Mouse (Mus musculus): ENCODE results near the gene Ccdc28a. TPM values are rescaled to one million over a fixed set of nuclear protein-coding genes. Genes with fewer than 3 reads are reported as not detected.

Ccdc28a gene
- total and polyA plus RNA-seq, 3 experiments: 5.0 to 16.4 TPM; not detected in 1

DNA sequence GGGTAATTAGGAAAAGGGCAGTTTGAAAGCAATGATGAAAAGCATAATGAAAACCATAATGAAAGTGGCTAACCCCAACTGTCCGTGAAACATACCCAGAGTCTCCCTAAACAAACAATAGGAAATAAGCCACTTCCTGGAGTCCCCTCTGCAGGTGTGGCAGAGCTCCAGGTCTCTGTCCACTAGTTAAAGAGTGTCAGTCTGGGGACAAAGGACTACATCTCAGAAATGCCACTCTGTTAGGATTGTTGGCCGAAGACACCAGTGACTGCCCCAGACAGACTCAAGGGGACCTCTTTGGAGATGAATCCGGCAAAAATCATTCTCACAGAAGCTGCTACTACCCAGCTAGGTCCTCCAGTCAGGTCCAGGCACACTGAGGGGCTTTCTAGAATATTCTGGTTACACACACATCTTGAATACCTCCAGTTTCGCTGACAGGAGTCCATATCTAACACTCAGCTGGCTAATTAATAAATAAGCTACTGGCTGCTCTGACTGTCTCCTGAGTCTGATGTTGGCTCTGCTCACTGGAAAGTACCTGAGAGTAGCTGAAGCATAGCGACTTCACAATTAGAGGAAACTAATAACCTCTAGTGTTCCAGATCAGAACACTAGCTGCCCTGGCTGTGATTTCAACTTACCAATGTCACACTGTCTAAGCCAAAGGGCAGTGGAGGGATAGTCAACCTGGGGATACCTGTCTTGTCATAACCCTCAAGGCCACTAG is 36.3 kb downstream of the Ccdc28a start:
- Histone ChIP-seq H3K36me3 (ENCODE audit: control insufficient read depth in 1 of 2, insufficient read depth in 2 of 2, low read length in 2 of 2) (no peaks in the 10 kb centered on the region), H3K9ac (ENCODE audit: control insufficient read depth, low read depth, low read length, poor library complexity, severe bottlenecking) (no peak overlapping the region), H3K27me3 (ENCODE audit: control insufficient read depth in 1 of 2, insufficient read depth in 2 of 2, low read length in 2 of 2) (no peaks in the 10 kb centered on the region), H3K4me1 (ENCODE audit: control insufficient read depth in 1 of 2, insufficient read depth in 2 of 2, low read length in 2 of 2) (no peaks in the 10 kb centered on the region), H3K4me3 (ENCODE audit: control insufficient read depth in 1 of 2, insufficient read depth in 1 of 2, low read depth in 2 of 2, low read length in 2 of 2) (no peak overlapping the region), H3K9me3 (replicated peaks; ENCODE audit: insufficient read depth, low read length) (no peaks in the 10 kb centered on the region), H3K79me2 (ENCODE audit: control insufficient read depth, insufficient read depth, low read length, poor library complexity) (no peaks in the 10 kb centered on the region), H3K27ac (ENCODE audit: control insufficient read depth, low read depth, low read length) (no peak overlapping the region)
- TF ChIP-seq ETS1 (IDR thresholded peaks at IDR 0.05; ENCODE audit: low read depth, low read length) (no peak), ZMIZ1 (IDR thresholded peaks at IDR 0.05; ENCODE audit: low read depth, low read length) (no peak), RAD21 (IDR thresholded peaks at IDR 0.05; ENCODE audit: low read depth, low read length) (no peak), ZKSCAN1 (IDR thresholded peaks at IDR 0.05; ENCODE audit: low read depth, low read length) (no peak), TCF12 (IDR thresholded peaks at IDR 0.05; ENCODE audit: low read depth, low read length) (no peak), USF2 (IDR thresholded peaks at IDR 0.05; ENCODE audit: borderline replicate concordance in 1 of 2, insufficient read depth in 1 of 2, low read depth in 1 of 2, low read length in 2 of 2) (no peak), ELF1 (IDR thresholded peaks at IDR 0.05; ENCODE audit: low read depth, low read length) (no peak), RCOR1 (IDR thresholded peaks at IDR 0.05; ENCODE audit: low read depth, low read length) (no peak)
- DNase-seq (ENCODE audit: low read depth, low spot score): no peak

DNA sequence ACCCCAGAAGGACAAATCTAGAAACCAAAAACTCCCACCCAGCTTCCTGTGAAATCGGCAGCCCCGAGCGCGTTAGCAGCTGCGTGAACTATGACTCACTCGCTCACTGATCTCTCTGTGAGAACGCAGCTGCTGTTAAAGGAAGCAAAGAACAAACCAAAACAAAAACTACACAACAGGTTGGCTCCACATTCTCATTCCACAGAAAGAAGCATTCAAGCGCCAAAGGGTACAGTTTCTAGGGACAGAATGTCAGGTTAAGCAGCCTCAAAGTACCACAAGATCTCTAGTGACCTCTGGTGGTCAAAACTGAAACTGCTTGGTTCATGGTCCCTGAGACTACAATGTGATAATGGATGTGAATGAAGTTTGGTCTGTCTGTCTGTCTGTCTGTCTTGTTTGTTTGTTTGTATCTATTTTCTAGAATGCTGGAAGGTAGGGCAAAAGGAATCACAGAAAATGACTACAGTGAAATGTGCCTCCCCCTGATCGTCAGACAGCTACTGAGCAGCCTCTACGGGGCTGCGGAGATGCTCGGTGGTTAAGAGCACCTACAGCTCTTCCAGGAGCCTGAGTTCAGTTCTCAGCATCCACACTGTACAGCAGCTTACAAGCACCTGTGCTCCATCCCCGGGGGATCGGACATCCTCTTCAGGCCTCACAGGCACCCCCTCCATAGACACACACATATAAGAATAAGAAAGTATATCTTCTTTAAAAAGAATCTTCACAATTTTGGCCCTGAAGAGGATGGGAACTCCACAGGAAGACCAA is 37.4 kb downstream of the Ccdc28a start:
- no peaks in the 10 kb centered on the region for H3K36me3 ChIP-seq (ENCODE audit: control insufficient read depth in 1 of 2, insufficient read depth in 2 of 2, low read length in 2 of 2)
- peak overlapping the region; percentile 31 for H3K9ac ChIP-seq (ENCODE audit: control insufficient read depth, low read depth, low read length, poor library complexity, severe bottlenecking)
- H3K4me3 ChIP-seq (ENCODE audit: control insufficient read depth in 1 of 2, insufficient read depth in 1 of 2, low read depth in 2 of 2, low read length in 2 of 2): peak overlapping the region; percentile 41 to 65

More for the DNA sequence above, 37.4 kb downstream of the Ccdc28a start:
- Histone ChIP-seq H3K27me3 (ENCODE audit: control insufficient read depth in 1 of 2, insufficient read depth in 2 of 2, low read length in 2 of 2) (no peaks in the 10 kb centered on the region), H3K79me2 (ENCODE audit: control insufficient read depth, insufficient read depth, low read length, poor library complexity) (no peaks in the 10 kb centered on the region), H3K4me1 (ENCODE audit: control insufficient read depth in 1 of 2, insufficient read depth in 2 of 2, low read length in 2 of 2) (no peaks in the 10 kb centered on the region), H3K9me3 (replicated peaks; ENCODE audit: insufficient read depth, low read length) (no peaks in the 10 kb centered on the region), H3K27ac (ENCODE audit: control insufficient read depth, low read depth, low read length) (no peak overlapping the region)
- DNase-seq (ENCODE audit: low read depth, low spot score): peak; percentile 82
- TF ChIP-seq CTCF (IDR thresholded peaks at IDR 0.05 in 2 of 3, conservative IDR thresholded peaks at IDR 0.05 in 1 of 3; ENCODE audit: control insufficient read depth in 1 of 3, insufficient read depth in 1 of 3, low read depth in 2 of 3, low read length in 3 of 3, poor library complexity in 1 of 3, severe bottlenecking in 1 of 3): peak; percentile 43 to 84 (median 84); a peak in 5 of 6 replicates
- peak; percentile 95 for TF ChIP-seq SMC3 (IDR thresholded peaks at IDR 0.05; ENCODE audit: low read depth, low read length)
- TF ChIP-seq SIN3A (IDR thresholded peaks at IDR 0.05; ENCODE audit: low read length): peak; percentile 35; the same call in 1 of the 2 replicates
- peak; percentile 93 for TF ChIP-seq ZC3H11A (IDR thresholded peaks at IDR 0.05; ENCODE audit: low read depth, low read length)
- TF ChIP-seq RAD21 (IDR thresholded peaks at IDR 0.05; ENCODE audit: low read depth, low read length): peak; percentile 88
- no peak for TF ChIP-seq CHD2 (IDR thresholded peaks at IDR 0.05; ENCODE audit: low read length)
- no peak for TF ChIP-seq MAZ (IDR thresholded peaks at IDR 0.05; ENCODE audit: low read depth, low read length)
- TF ChIP-seq TBP (IDR thresholded peaks at IDR 0.05; ENCODE audit: low read depth, low read length): no peak
- TF ChIP-seq E2F4 (IDR thresholded peaks at IDR 0.05; ENCODE audit: borderline replicate concordance, low read depth, low read length): no peak
- no peak for TF ChIP-seq POLR2A (IDR thresholded peaks at IDR 0.05; ENCODE audit: control insufficient read depth in 1 of 2, insufficient read depth in 1 of 2, low read depth in 1 of 2, low read length in 2 of 2, poor library complexity in 1 of 2)
- TF ChIP-seq MEF2A (IDR thresholded peaks at IDR 0.05; ENCODE audit: extremely low read depth, insufficient replicate concordance, low read depth, low read length, poor library complexity, severe bottlenecking): no peak
- no peak for TF ChIP-seq GABPA (IDR thresholded peaks at IDR 0.05; ENCODE audit: low read depth, low read length)
- no peak for TF ChIP-seq KAT2A (conservative IDR thresholded peaks at IDR 0.05; ENCODE audit: low read depth, low read length)
- no peak for TF ChIP-seq CHD1 (IDR thresholded peaks at IDR 0.05; ENCODE audit: low read depth, low read length)
